Mouse (Mus musculus) kidney, embryonic 15.5 days (tissue): ENCODE measurements around the gene Cmss1. TPM values are rescaled to one million over a fixed set of nuclear protein-coding genes. Genes with fewer than 3 reads are reported as not detected.

Source experiments
- ATAC-seq: fragments of 200-750 bp; cut with Nextera tagmentation; replicated peaks from 2 replicates; pipeline ENCODE4 v1.8.0; 2017; ENCODE audit warnings: moderate TSS enrichment; ENCODE audit not compliant: low FRiP score
- H3K27ac ChIP-seq: fragments of 300-500 bp; sonication (generic); 2 replicates; pipeline ENCODE4 v1.5.1; 2015; ENCODE audit warnings: mild to moderate bottlenecking, inconsistent platforms
- H3K27me3 ChIP-seq: fragments of 300-500 bp; sonication (generic); 2 replicates; pipeline ENCODE4 v1.6.1; 2015; ENCODE audit warnings: inconsistent platforms
- H3K36me3 ChIP-seq: fragments of 300-500 bp; sonication (generic); 2 replicates; pipeline ENCODE4 v1.6.1; 2015; ENCODE audit warnings: inconsistent platforms
- H3K4me1 ChIP-seq: fragments of 300-500 bp; sonication (generic); 2 replicates; pipeline ENCODE4 v1.6.1; 2015; ENCODE audit warnings: inconsistent platforms
- H3K4me2 ChIP-seq: fragments of 300-500 bp; sonication (generic); 2 replicates; pipeline ENCODE4 v1.6.1; 2015; ENCODE audit warnings: moderate library complexity, mild to moderate bottlenecking, inconsistent platforms
- H3K4me3 ChIP-seq: fragments of 300-500 bp; sonication (generic); replicated peaks from 2 replicates; pipeline ENCODE4 v1.5.1; 2015; ENCODE audit warnings: mild to moderate bottlenecking, inconsistent platforms
- H3K9ac ChIP-seq: fragments of 300-500 bp; sonication (generic); 2 replicates; pipeline ENCODE4 v1.6.1; 2015; ENCODE audit warnings: mild to moderate bottlenecking, inconsistent platforms
- H3K9me3 ChIP-seq: fragments of 300-500 bp; sonication (generic); replicated peaks from 2 replicates; pipeline ENCODE4 v1.6.1; 2016; ENCODE audit warnings: inconsistent platforms
- WGBS: fragments of 180-500 bp; shearing (Covaris S2); methylation state at CpG from one replicate; pipeline ENCODE4 v1.1.7; 2015; ENCODE audit warnings: mixed read lengths; 5-methylcytosine and 5-hydroxymethylcytosine counted together
- polyA plus RNA-seq: library from polyadenylated mRNA; unstranded; fragments of >200 nt; fragmentation: Nextera tagmentation; extraction: Ambion mirVana; gene quantifications from 2 replicates; pipeline ENCODE4 v1.2.1, GENCODE M21; 2015

The Cmss1 gene
- polyA plus RNA-seq, 1 experiment from 2014 or later = 60.8 TPM

DNA sequence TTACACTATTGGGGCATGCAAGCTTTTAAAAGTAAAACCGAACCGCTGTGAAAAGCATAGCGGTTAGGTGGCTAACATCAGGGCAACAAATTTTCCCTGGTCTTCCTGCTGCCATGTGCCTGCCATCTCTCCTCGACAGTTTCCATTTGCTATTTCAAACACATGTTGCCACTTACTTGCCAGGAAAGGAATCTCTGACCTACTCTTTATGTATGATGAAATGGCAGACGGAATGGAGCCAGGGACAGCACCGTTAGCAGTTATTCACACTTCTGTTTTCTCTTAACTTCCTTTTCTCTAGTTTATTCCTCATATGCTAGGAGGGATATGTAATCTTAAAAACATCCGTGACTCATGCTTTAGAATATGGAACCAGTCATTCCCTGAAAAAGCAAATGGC is 70.2 kb downstream of the Cmss1 start:
- no peak for ATAC-seq

DNA sequence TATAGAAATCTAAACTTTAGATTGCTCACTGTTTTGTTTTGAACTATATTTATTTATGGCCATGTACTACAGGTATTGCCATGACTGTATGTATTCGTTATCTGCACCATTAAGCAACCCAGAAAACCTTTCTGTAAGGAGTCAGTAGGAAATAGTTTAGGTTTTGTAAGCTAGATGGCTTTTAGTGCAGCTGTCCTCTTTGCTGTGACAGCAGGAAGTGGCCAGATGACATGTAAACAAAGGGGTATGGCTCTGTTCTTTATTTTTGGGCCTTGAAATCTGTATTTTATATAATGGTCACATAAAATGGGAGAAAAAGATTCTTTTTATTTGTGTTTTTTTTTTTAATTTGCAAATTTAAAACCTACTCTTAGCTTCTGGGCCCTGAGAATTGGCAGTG is 71.9 kb downstream of the Cmss1 start:
- no peaks in the 10 kb centered on the region for H3K9me3 ChIP-seq
- H3K4me3 ChIP-seq = no peak overlapping the region
- no peaks in the 10 kb centered on the region for H3K27me3 ChIP-seq
- no peak for ATAC-seq
- H3K9ac ChIP-seq = no peak overlapping the region
- no peaks in the 10 kb centered on the region for H3K4me1 ChIP-seq
- no peaks in the 10 kb centered on the region for H3K36me3 ChIP-seq
- H3K4me2 ChIP-seq = no peak overlapping the region
- 73% methylated on average over 1 of the region's 1 CpGs for WGBS
- no peak overlapping the region for H3K27ac ChIP-seq

More for the DNA sequence above, 70.2 kb downstream of the Cmss1 start:
- 77% methylated on average over 7 of the region's 7 CpGs for WGBS
- H3K27me3 ChIP-seq = no peaks in the 10 kb centered on the region
- no peak overlapping the region for H3K27ac ChIP-seq
- no peak overlapping the region for H3K9ac ChIP-seq
- H3K4me2 ChIP-seq = no peak overlapping the region
- no peak overlapping the region for H3K4me3 ChIP-seq
- H3K36me3 ChIP-seq = no peaks in the 10 kb centered on the region
- no peaks in the 10 kb centered on the region for H3K9me3 ChIP-seq
- H3K4me1 ChIP-seq = no peaks in the 10 kb centered on the region

DNA sequence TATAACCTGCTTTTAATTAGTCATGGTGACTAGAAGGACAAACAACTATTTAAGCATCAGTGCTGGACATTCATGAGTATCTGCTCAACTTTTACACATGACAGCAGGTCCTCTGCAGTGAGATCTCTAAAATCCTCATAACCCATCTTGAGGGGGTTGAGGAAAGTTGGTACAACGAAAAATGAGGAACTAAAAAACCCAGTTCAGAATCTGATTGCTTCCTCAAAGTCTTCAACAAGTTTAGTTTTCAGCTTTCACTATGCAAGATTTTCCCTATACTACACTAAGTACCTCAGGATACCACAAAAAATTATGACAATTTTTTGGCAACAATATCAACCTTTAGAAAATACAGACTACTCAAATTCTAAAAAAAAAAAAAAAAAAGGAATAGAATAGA is 72.3 kb downstream of the Cmss1 start:
- WGBS = 90% methylated on average over 1 of the region's 1 CpGs

DNA sequence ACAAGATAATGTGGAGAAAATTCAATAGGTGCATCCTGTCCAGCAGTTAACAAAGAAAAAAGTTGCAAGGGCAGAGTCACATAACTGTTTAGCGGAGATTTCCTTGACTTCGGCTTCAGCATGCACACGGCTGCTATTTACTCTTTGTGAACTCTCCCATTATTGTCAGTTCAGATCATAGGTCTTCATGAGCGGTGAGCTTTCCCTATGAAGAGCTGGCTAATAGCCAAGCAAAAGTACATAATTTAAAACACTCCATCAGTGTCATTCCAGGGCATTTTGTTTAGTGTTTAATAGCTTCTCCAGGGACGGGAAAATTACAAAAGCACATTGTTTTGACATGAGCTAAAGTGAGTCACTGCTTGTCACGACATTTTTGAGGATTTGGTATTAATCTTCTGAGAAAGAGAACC is 74.6 kb downstream of the Cmss1 start:
- no peak for ATAC-seq
- WGBS = 37% methylated on average over 6 of the region's 6 CpGs

More for the DNA sequence above, 72.3 kb downstream of the Cmss1 start:
- Histone ChIP-seq H3K27me3 (no peaks in the 10 kb centered on the region), H3K4me2 (no peak overlapping the region), H3K27ac (no peak overlapping the region), H3K4me1 (no peaks in the 10 kb centered on the region), H3K36me3 (no peaks in the 10 kb centered on the region), H3K9me3 (no peaks in the 10 kb centered on the region), H3K4me3 (no peak overlapping the region), H3K9ac (no peak overlapping the region)
- ATAC-seq = no peak

DNA sequence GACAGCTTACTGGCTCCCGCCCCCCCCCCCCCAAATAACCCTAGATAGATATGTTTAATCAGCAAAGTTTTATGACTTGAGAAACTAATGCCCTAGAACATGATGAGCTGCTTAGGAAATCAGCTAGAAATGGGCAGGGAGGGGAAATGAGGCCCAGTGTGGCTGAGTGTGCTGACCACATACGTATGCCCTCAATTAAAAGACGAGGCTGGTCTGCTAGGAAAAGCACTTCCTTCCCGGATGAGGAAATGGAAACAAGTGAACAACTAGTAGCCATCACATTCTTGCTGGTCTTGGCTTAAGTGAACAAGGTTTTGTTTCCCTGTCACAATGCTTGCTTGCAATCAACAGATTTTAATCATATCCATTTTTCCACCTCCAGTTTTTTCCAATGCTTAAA is 76.1 kb downstream of the Cmss1 start:
- Histone ChIP-seq H3K4me2 (no peak overlapping the region), H3K36me3 (no peaks in the 10 kb centered on the region), H3K9me3 (no peaks in the 10 kb centered on the region), H3K9ac (no peak overlapping the region), H3K4me1 (no peaks in the 10 kb centered on the region), H3K27ac (no peak overlapping the region), H3K4me3 (no peak overlapping the region), H3K27me3 (no peaks in the 10 kb centered on the region)
- 82% methylated on average over 4 of the region's 4 CpGs for WGBS
- ATAC-seq = no peak

More for the DNA sequence above, 74.6 kb downstream of the Cmss1 start:
- Histone ChIP-seq H3K27me3 (no peaks in the 10 kb centered on the region), H3K27ac (0 out of 2 replicates have a peak overlapping the region, but pooled peaks have one; percentile 14), H3K9ac (no peak overlapping the region), H3K9me3 (no peaks in the 10 kb centered on the region), H3K4me1 (no peaks in the 10 kb centered on the region), H3K36me3 (no peaks in the 10 kb centered on the region), H3K4me2 (no peak overlapping the region), H3K4me3 (no peak overlapping the region)

DNA sequence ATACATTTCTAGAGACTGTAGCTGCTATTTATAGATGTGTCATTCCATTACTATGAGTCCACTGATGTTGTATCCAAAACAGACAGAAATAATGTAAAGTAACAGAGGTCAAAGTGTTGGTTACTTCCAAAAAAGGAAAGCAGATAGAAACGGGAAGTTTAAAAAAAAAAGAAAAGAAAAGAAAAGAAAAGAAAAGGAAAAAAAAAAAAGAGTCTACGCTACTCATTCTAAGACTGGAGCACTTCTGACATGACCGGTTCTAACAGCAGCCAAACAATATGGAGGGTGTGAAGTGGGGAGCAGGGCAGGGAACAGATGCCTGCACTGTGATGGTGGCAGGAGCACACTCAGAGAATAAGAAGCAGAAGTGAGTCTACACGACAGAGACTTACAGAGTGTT is 78.2 kb downstream of the Cmss1 start:
- no peak overlapping the region for H3K4me3 ChIP-seq
- no peak for ATAC-seq
- no peaks in the 10 kb centered on the region for H3K9me3 ChIP-seq
- H3K27me3 ChIP-seq = no peaks in the 10 kb centered on the region
- no peak overlapping the region for H3K4me2 ChIP-seq
- H3K9ac ChIP-seq = no peak overlapping the region
- no peaks in the 10 kb centered on the region for H3K36me3 ChIP-seq
- H3K4me1 ChIP-seq = no peaks in the 10 kb centered on the region
- H3K27ac ChIP-seq = no peak overlapping the region
- 59% methylated on average over 4 of the region's 4 CpGs for WGBS

DNA sequence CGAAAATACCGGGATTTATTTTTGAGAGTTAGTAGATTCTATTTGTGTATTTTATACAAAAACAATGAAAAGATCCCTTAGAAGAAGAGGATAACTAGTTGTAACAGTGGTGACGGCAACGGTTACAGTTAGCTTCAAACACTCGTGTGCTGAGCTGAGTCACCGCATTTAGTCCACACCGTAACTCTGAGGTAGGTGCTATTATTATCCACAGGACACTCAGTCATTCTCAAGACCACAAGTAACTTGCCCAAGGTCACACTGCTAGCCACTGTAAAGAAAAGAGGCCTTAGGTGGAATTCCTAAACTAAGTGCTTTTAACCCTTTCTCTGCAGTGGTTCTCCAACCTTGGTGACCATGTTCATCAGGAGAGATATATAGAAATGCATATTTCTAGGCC is 79.8 kb downstream of the Cmss1 start:
- no peak overlapping the region for H3K27ac ChIP-seq
- no peak overlapping the region for H3K4me3 ChIP-seq
- no peak for ATAC-seq
- no peaks in the 10 kb centered on the region for H3K36me3 ChIP-seq
- no peaks in the 10 kb centered on the region for H3K9me3 ChIP-seq
- H3K27me3 ChIP-seq = no peaks in the 10 kb centered on the region
- WGBS = 91% methylated on average over 7 of the region's 7 CpGs
- H3K4me1 ChIP-seq = no peaks in the 10 kb centered on the region
- no peak overlapping the region for H3K4me2 ChIP-seq
- no peak overlapping the region for H3K9ac ChIP-seq

DNA sequence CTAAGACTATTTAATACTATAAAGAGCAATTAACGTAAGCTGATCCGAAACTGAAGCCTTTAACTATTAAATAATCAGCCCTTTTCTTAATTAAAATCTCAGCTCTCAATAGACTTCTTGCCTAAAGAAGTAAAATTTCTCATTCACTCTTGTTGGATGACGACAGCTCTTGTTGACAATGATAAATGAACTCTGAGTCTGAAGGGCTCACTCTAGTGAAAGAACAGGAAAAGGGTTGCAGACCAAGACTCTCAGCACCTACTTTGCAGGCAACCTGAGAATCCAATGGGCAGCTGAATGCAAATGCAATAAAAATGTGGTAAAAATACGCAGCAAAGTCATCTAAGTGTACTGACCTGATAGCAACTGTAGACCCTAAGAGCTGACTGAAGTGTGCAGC is 81.2 kb downstream of the Cmss1 start:
- no peak overlapping the region for H3K9ac ChIP-seq
- no peaks in the 10 kb centered on the region for H3K36me3 ChIP-seq
- H3K27ac ChIP-seq = no peak overlapping the region
- H3K4me1 ChIP-seq = no peaks in the 10 kb centered on the region
- WGBS = 61% methylated on average over 4 of the region's 4 CpGs
- H3K4me2 ChIP-seq = no peak overlapping the region
- no peaks in the 10 kb centered on the region for H3K9me3 ChIP-seq
- H3K4me3 ChIP-seq = no peak overlapping the region
- no peaks in the 10 kb centered on the region for H3K27me3 ChIP-seq
- no peak for ATAC-seq

DNA sequence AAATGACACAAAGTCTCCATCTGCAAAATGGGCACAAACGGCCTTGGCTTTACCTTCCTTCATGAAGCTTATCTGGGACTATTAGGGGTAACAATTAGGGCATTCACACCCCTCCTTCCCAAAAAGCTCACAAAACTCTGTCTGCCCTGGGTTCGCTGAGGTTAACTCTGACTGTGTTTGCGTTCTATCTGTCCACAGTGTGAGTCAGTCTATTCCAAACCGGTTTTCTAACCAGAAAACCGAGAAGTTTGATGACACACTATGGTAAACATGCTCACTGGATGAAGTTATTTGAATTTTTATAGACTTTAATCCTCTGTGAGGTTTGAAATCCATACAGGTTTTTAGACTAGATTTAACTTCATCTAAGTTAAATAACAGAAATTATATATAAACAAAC is 81.6 kb downstream of the Cmss1 start:
- ATAC-seq = no peak
- H3K4me1 ChIP-seq = no peaks in the 10 kb centered on the region
- WGBS = 79% methylated on average over 5 of the region's 5 CpGs

DNA sequence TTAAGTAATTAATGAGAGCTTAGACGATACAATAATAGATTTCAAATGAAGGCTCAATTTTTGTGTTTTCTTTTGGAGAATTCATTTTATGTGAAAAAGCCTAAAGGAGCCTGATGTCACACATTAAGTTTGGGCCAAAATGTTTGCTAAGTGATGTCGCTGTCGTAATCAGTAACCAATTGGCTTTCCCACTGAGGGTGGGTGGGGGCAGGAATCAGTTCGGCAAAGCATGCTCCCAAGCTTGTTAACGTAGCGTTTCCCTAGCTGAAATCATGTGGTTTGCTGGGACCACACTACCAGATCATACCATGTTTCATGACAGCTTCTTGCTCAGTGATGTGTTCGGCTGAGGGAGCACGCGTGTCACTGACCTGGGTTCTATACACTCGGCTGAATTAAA is 91.0 kb downstream of the Cmss1 start:
- no peak overlapping the region for H3K4me2 ChIP-seq
- no peak for ATAC-seq
- H3K36me3 ChIP-seq = no peaks in the 10 kb centered on the region
- H3K4me1 ChIP-seq = 0 out of 2 replicates have a peak, but pooled peaks cover 4% of the 10 kb centered on the region
- no peaks in the 10 kb centered on the region for H3K9me3 ChIP-seq
- no peak overlapping the region for H3K27ac ChIP-seq
- 71% methylated on average over 10 of the region's 10 CpGs for WGBS
- H3K9ac ChIP-seq = no peak overlapping the region
- H3K27me3 ChIP-seq = no peaks in the 10 kb centered on the region
- H3K4me3 ChIP-seq = no peak overlapping the region

More for the DNA sequence above, 81.6 kb downstream of the Cmss1 start:
- no peak overlapping the region for H3K4me2 ChIP-seq
- no peak overlapping the region for H3K4me3 ChIP-seq
- no peaks in the 10 kb centered on the region for H3K36me3 ChIP-seq
- no peaks in the 10 kb centered on the region for H3K27me3 ChIP-seq
- H3K9ac ChIP-seq = no peak overlapping the region
- no peak overlapping the region for H3K27ac ChIP-seq
- no peaks in the 10 kb centered on the region for H3K9me3 ChIP-seq

DNA sequence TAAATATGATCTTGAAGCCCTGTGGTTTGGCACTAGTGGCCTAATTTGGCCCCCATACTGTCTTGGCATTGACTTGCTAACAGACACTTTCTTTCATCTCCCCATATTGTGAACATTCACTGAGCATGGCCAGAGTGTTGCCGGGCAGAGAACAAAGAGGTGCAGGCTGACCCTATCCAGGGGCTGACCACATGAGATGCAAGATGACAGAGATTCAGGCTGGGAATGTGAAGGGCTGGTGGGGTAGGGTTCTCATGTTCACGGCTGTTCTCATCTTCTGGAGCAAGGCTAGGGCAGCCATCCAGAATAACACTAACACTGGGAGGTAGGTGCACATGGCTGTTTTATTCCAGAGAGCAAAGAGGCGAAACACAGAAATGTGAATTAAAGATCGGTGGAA is 92.3 kb downstream of the Cmss1 start:
- H3K4me1 ChIP-seq = 0 out of 2 replicates have a peak, but pooled peaks cover 4% of the 10 kb centered on the region
- no peaks in the 10 kb centered on the region for H3K36me3 ChIP-seq
- WGBS = 72% methylated on average over 4 of the region's 4 CpGs
- no peak overlapping the region for H3K4me2 ChIP-seq
- no peak overlapping the region for H3K27ac ChIP-seq
- H3K9me3 ChIP-seq = no peaks in the 10 kb centered on the region
- ATAC-seq = no peak
- no peaks in the 10 kb centered on the region for H3K27me3 ChIP-seq
- H3K9ac ChIP-seq = no peak overlapping the region
- H3K4me3 ChIP-seq = no peak overlapping the region

DNA sequence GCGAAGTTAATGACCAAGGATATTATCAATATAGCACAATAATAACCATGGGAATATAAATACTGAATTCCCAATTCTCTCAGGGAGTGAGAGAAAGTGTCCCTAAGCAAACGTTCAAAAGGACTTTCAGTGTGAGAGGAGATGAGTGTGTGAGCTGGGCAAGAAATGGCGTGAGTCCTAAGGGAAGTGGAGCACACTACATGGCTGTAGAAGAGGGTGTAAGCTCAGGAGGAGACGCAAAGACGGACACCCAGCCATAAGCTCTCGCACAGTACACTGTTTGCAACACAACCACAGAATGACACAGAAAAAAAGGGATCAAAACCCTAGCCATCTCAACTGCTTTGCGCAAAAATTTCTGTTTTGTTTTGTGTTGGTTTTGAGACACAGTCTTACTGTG is 93.1 kb downstream of the Cmss1 start:
- no peak overlapping the region for H3K4me3 ChIP-seq
- 85% methylated on average over 7 of the region's 7 CpGs for WGBS
- H3K36me3 ChIP-seq = no peaks in the 10 kb centered on the region
- ATAC-seq = no peak
- H3K9ac ChIP-seq = no peak overlapping the region
- no peaks in the 10 kb centered on the region for H3K9me3 ChIP-seq
- H3K4me1 ChIP-seq = 0 out of 2 replicates have a peak, but pooled peaks cover 4% of the 10 kb centered on the region
- no peak overlapping the region for H3K4me2 ChIP-seq
- no peak overlapping the region for H3K27ac ChIP-seq
- no peaks in the 10 kb centered on the region for H3K27me3 ChIP-seq

DNA sequence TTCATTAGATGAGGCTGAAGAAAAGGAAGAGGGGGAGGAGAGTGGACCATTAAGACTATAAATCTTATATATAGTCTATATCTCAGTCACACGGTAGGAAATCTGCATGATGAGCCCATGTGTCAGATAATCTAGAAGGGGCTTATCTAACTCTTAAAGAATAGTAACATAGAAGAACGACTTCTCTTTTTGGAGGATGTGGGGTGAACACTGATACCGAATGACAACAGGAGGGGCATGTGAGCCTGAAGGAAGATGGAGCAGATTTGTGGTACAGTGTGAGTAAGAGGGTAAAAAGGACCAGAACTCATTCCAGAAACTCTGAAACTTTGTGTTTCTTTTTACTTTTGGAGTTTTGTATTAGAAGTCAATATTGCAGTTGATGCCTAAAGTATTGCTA is 97.6 kb downstream of the Cmss1 start:
- Histone ChIP-seq H3K9ac (no peak overlapping the region), H3K36me3 (no peaks in the 10 kb centered on the region), H3K9me3 (no peaks in the 10 kb centered on the region), H3K4me3 (no peak overlapping the region), H3K27ac (no peak overlapping the region), H3K27me3 (no peaks in the 10 kb centered on the region), H3K4me1 (0 out of 2 replicates have a peak, but pooled peaks cover 2% of the 10 kb centered on the region), H3K4me2 (no peak overlapping the region)
- 68% methylated on average over 3 of the region's 3 CpGs for WGBS
- no peak for ATAC-seq
